Mouse (Mus musculus) forebrain, embryonic 12.5 days (tissue): Measurements from ENCODE around the gene Dct. TPM values are rescaled to one million over a fixed set of nuclear protein-coding genes. Genes with fewer than 3 reads are reported as not detected.

Experiments
- ATAC-seq: fragments of 200-750 bp; cut with Nextera tagmentation; 2 replicates; pipeline ENCODE4 v1.8.0; 2017; ENCODE audit warnings: moderate TSS enrichment; ENCODE audit not compliant: low FRiP score
- H3K27ac ChIP-seq: fragments of 300-500 bp; sonication (generic); 2 replicates; pipeline ENCODE4 v1.5.1; 2016; ENCODE audit warnings: mild to moderate bottlenecking
- H3K27me3 ChIP-seq: fragments of 300-500 bp; sonication (generic); 2 replicates; pipeline ENCODE4 v1.6.1; 2016; ENCODE audit warnings: mild to moderate bottlenecking
- H3K36me3 ChIP-seq: fragments of 300-500 bp; sonication (generic); replicated peaks from 2 replicates; pipeline ENCODE4 v1.6.1; 2016; ENCODE audit warnings: mild to moderate bottlenecking
- H3K4me1 ChIP-seq: fragments of 300-500 bp; sonication (generic); 2 replicates; pipeline ENCODE4 v1.6.1; 2016
- H3K4me2 ChIP-seq: fragments of 300-500 bp; sonication (generic); 2 replicates; pipeline ENCODE4 v1.6.1; 2016; ENCODE audit warnings: mild to moderate bottlenecking, moderate library complexity
- H3K4me3 ChIP-seq: fragments of 300-500 bp; sonication (generic); replicated peaks from 2 replicates; pipeline ENCODE4 v1.5.1; 2016; ENCODE audit warnings: mild to moderate bottlenecking
- H3K9ac ChIP-seq: fragments of 300-500 bp; sonication (generic); 2 replicates; pipeline ENCODE4 v1.6.1; 2016; ENCODE audit warnings: mild to moderate bottlenecking
- H3K9me3 ChIP-seq: fragments of 300-500 bp; sonication (generic); 2 replicates; pipeline ENCODE4 v1.6.1; 2016
- WGBS: fragments of 180-500 bp; shearing (Covaris S2); methylation state at CpG from one replicate; pipeline ENCODE4 v1.1.7; 2016; 5-methylcytosine and 5-hydroxymethylcytosine counted together
- polyA plus RNA-seq: library from polyadenylated mRNA; unstranded; fragments of >200 nt; fragmentation: Nextera tagmentation; extraction: Ambion mirVana; gene quantifications from 2 replicates; pipeline ENCODE4 v1.2.1, GENCODE M21; 2016

Gene Dct
- polyA plus RNA-seq, 1 experiment from 2014 or later = 12.1 TPM

DNA sequence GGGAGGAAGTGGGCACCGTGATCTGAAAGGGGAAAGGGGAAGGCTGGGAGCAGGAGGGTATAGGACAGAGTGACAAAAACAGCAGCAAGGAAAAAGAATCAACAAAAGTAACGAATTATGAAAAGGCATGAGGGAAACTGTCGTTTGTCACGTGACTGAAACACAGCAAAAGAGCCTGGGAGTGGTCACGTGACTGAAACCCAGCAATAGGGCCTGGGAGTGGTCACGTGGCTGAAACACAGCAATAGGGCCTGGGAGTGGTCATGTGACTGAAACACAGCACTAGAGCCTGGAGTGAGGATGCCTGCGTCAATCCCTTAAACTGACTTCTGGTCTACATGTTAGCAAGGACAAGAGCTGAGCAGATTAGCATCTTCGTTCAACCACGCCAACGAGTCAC lies 63.6 kb downstream of the Dct start:
- Histone ChIP-seq H3K27ac (no peak overlapping the region), H3K4me2 (no peak overlapping the region), H3K27me3 (no peaks in the 10 kb centered on the region), H3K9ac (no peak overlapping the region), H3K36me3 (no peaks in the 10 kb centered on the region), H3K4me1 (peaks cover 5% of the 10 kb centered on the region; the same call in 1 of the 2 replicates), H3K9me3 (no peaks in the 10 kb centered on the region), H3K4me3 (no peak overlapping the region)
- WGBS = 87% methylated on average over 10 of the region's 10 CpGs
- no peak for ATAC-seq

DNA sequence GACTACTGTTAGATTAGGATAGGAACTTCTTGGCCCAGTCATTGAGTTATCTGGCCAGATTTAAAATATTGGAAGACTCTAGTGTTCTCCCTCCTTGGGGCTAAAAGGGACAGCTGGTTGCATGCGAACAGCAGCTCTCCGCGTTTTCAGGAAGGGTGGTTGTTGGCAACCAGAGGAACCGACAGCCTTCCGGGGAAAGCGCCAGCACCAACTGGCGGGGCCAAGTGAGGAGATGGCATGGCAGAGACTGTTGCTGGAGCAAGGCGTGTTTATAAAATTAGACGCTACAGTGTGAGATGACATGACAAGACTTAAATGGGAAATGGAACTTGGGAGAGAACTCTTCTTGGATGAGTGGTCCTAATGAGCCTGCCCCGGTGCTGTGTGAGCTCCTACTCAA lies 70.5 kb downstream of the Dct start:
- ATAC-seq = no peak
- H3K4me1 ChIP-seq = no peaks in the 10 kb centered on the region
- H3K27me3 ChIP-seq = no peaks in the 10 kb centered on the region
- 96% methylated on average over 10 of the region's 10 CpGs for WGBS
- H3K36me3 ChIP-seq = no peaks in the 10 kb centered on the region
- H3K9me3 ChIP-seq = no peaks in the 10 kb centered on the region
- no peak overlapping the region for H3K9ac ChIP-seq
- no peak overlapping the region for H3K4me3 ChIP-seq
- H3K4me2 ChIP-seq = no peak overlapping the region
- no peak overlapping the region for H3K27ac ChIP-seq

DNA sequence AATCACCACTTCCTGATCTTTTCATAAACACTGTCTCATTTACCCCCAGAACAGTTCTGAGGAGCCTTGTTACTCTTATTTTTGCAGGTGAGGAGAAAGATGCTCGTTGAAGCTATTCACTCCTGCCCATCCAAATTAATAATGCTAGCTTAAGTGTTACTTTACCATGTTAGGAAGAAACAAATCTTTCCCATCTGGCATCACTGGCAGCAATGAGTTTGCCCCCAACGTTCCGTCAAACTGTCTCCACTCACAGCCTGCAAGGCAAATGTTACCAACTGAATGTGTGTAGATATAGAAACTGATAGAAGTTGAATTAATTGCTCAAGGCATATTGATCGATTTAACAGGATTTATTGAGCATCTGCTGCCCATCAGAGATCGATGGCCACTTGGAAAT lies 79.5 kb downstream of the Dct start:
- ATAC-seq = no peak
- no peak overlapping the region for H3K4me3 ChIP-seq
- H3K4me2 ChIP-seq = no peak overlapping the region
- WGBS = 91% methylated on average over 5 of the region's 5 CpGs
- no peaks in the 10 kb centered on the region for H3K27me3 ChIP-seq
- 0 out of 2 replicates have a peak, but pooled peaks cover 4% of the 10 kb centered on the region for H3K36me3 ChIP-seq
- no peaks in the 10 kb centered on the region for H3K4me1 ChIP-seq
- H3K27ac ChIP-seq = no peak overlapping the region
- H3K9me3 ChIP-seq = no peaks in the 10 kb centered on the region
- H3K9ac ChIP-seq = no peak overlapping the region

Other genes with a start within 250 kb of the Dct start
- gene Tgds, start 80.5 kb upstream of the Dct start, polyA plus RNA-seq = 24.7 and 26.9 TPM in 2 replicates
- gene Gpr180, start 84.9 kb upstream of the Dct start, polyA plus RNA-seq = 29.9 and 31.9 TPM in 2 replicates
- gene Sox21, start 184.8 kb upstream of the Dct start, polyA plus RNA-seq = 21.2 and 24.9 TPM in 2 replicates
- gene Gm9376, start 214.7 kb upstream of the Dct start, polyA plus RNA-seq = not detected in 2 replicates